Mouse (Mus musculus) liver, embryonic 12.5 days (tissue): ENCODE results near the gene Trub2. TPM values are rescaled to one million over a fixed set of nuclear protein-coding genes. Genes with fewer than 3 reads are reported as not detected.

Experiments used
- ATAC-seq: fragments of 200-750 bp; cut with Nextera tagmentation; 2 replicates; pipeline ENCODE4 v1.8.0; 2017; ENCODE audit warnings: moderate number of reproducible peaks, mild to moderate bottlenecking, moderate library complexity
- H3K27ac ChIP-seq: fragments of 300-500 bp; sonication (generic); 2 replicates; pipeline ENCODE4 v1.5.1; 2016; ENCODE audit warnings: mild to moderate bottlenecking
- H3K27me3 ChIP-seq: fragments of 300-500 bp; sonication (generic); replicated peaks from 2 replicates; pipeline ENCODE4 v1.6.1; 2016; ENCODE audit warnings: mild to moderate bottlenecking, moderate library complexity
- H3K36me3 ChIP-seq: fragments of 300-500 bp; sonication (generic); 2 replicates; pipeline ENCODE4 v1.6.1; 2016; ENCODE audit warnings: mild to moderate bottlenecking, moderate library complexity
- H3K4me1 ChIP-seq: fragments of 300-500 bp; sonication (generic); 2 replicates; pipeline ENCODE4 v1.6.1; 2016
- H3K4me2 ChIP-seq: fragments of 300-500 bp; sonication (generic); 2 replicates; pipeline ENCODE4 v1.6.1; 2016; ENCODE audit warnings: mild to moderate bottlenecking, moderate library complexity
- H3K4me3 ChIP-seq: fragments of 300-500 bp; sonication (generic); 2 replicates; pipeline ENCODE4 v1.5.1; 2016; ENCODE audit warnings: mild to moderate bottlenecking, moderate library complexity
- H3K9ac ChIP-seq: fragments of 300-500 bp; sonication (generic); 2 replicates; pipeline ENCODE4 v1.6.1; 2016; ENCODE audit warnings: mild to moderate bottlenecking, moderate library complexity
- H3K9me3 ChIP-seq: fragments of 300-500 bp; sonication (generic); replicated peaks from 2 replicates; pipeline ENCODE4 v1.6.1; 2016; ENCODE audit warnings: mild to moderate bottlenecking, moderate library complexity
- WGBS: fragments of 180-500 bp; shearing (Covaris S2); methylation state at CpG from one replicate; pipeline ENCODE4 v1.1.7; 2016; ENCODE audit not compliant: insufficient replicate concordance; 5-methylcytosine and 5-hydroxymethylcytosine counted together
- polyA plus RNA-seq: library from polyadenylated mRNA; unstranded; fragments of >200 nt; fragmentation: Nextera tagmentation; extraction: Ambion mirVana; gene quantifications from 2 replicates; pipeline ENCODE4 v1.2.1, GENCODE M21; 2016

Gene Trub2
- polyA plus RNA-seq, 1 experiment from 2014 or later = 27.6 TPM

DNA sequence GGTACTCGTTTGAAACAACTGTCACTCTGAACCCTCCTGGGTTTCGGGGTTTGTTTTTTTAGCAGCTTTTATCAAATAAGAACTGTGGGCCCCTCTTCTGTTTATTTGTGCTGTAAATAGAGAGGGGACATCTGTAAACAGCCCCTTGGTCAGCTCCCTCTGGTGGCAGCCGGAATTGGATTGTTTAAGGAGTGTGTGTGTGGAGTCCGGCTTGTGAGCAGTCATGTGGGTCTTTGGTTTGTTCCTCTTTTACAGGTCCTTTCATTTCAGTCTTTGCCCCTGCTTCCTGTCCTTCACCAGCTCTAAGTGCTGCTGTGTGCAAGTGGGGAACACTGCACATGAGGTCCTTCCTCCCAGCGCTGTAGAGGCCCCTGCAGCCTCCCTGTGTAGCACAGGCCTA is 48.9 kb downstream of the Trub2 start:
- no peak for ATAC-seq
- peaks cover 19% of the 10 kb centered on the region; the same call in 1 of the 2 replicates for H3K4me1 ChIP-seq
- H3K27me3 ChIP-seq = no peaks in the 10 kb centered on the region
- no peak overlapping the region for H3K9ac ChIP-seq
- no peak overlapping the region for H3K4me3 ChIP-seq
- H3K36me3 ChIP-seq = peaks cover 55% of the 10 kb centered on the region
- 32% methylated on average over 5 of the region's 5 CpGs for WGBS
- peak overlapping the region; percentile 59 for H3K27ac ChIP-seq
- H3K4me2 ChIP-seq = no peak overlapping the region
- H3K9me3 ChIP-seq = no peaks in the 10 kb centered on the region

DNA sequence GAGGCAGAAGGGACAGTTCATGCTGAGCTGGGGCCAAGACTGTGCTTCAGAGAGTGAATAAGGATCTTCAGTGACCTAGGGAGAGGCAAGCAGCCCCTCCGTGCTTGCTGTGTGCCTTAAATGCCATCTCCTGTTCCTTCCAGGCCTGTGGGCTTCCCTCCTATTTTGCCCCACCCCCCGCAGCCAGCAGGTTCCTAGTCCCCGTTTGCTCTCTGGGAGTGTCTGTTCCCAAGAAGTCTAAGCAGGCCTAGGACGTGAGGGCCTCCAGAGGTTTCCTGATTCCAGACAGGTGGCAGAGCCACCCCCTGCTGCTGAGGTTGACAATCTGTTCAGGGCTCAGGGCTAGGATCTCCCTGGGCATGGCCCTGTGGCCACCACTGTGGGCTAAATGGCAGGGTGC is 49.5 kb downstream of the Trub2 start:
- Histone ChIP-seq H3K4me3 (no peak overlapping the region), H3K4me2 (no peak overlapping the region), H3K9me3 (no peaks in the 10 kb centered on the region), H3K4me1 (peaks cover 19% of the 10 kb centered on the region; the same call in 1 of the 2 replicates), H3K9ac (no peak overlapping the region), H3K27me3 (no peaks in the 10 kb centered on the region), H3K27ac (peak overlapping the region; percentile 56; the same call in 1 of the 2 replicates), H3K36me3 (peaks cover 61% of the 10 kb centered on the region)
- no peak for ATAC-seq
- WGBS = 78% methylated on average over 4 of the region's 4 CpGs

DNA sequence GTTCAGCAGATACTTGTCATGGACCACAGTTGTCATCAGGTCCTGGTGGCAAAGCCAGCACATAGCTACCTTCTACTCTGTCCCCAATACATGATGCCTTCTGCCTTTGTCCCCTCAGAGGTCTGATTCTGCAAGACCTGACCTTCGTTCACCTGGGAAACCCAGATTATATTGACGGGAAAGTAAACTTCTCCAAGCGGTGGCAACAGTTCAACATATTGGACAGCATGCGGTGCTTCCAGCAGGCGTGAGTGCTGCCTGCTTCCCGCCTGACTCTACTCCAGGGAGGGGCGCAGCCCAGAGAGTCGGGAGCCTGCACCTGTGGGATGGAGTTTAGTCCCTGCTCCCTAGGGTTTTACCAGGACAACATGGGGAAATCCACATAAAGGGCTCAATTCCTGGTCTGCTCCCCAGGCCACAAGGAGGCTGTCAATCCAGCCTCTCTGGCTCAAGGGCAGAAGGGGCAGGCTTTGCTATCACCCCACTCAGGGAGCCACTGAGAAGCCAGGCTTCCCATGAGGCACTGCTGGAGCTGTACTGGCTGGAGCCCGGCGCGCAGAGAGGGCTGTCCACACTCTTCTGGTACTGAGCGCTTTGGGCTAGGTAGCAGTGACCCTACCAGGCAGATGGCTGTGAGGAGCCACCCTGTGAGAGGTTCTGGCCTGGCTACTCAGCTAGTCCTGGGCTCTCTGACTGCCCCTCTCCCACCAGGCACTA is 50.9 kb downstream of the Trub2 start:
- Histone ChIP-seq H3K9me3 (no peaks in the 10 kb centered on the region), H3K4me1 (peaks cover 19% of the 10 kb centered on the region; the same call in 1 of the 2 replicates), H3K4me3 (no peak overlapping the region), H3K27me3 (no peaks in the 10 kb centered on the region), H3K27ac (peak overlapping the region; percentile 9; the same call in 1 of the 2 replicates), H3K9ac (no peak overlapping the region), H3K4me2 (no peak overlapping the region), H3K36me3 (peaks cover 75% of the 10 kb centered on the region)
- WGBS = 78% methylated on average over 12 of the region's 12 CpGs
- no peak for ATAC-seq

DNA sequence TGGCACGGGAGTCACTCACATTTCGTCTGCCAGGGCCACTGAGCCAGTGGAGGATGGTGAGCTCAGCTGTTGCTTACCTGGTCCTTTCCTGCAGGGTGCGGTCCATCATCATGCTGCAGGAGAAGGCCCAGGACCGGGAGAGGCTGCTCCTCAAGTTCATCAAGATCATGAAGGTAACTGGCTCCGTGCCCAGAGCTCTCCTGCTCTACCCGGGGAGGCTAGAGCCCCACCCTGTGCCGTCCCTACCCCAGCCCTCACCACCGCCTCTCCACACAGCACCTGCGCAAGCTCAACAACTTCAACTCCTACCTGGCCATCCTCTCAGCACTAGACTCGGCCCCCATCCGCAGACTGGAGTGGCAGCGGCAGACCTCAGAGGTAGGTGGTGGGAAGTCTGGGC is 52.6 kb downstream of the Trub2 start:
- Histone ChIP-seq H3K4me1 (peaks cover 19% of the 10 kb centered on the region; the same call in 1 of the 2 replicates), H3K4me3 (no peak overlapping the region), H3K27ac (no peak overlapping the region), H3K4me2 (no peak overlapping the region), H3K9ac (no peak overlapping the region), H3K36me3 (peaks cover 90% of the 10 kb centered on the region), H3K27me3 (no peaks in the 10 kb centered on the region), H3K9me3 (no peaks in the 10 kb centered on the region)
- 86% methylated on average over 12 of the region's 12 CpGs for WGBS
- no peak for ATAC-seq

DNA sequence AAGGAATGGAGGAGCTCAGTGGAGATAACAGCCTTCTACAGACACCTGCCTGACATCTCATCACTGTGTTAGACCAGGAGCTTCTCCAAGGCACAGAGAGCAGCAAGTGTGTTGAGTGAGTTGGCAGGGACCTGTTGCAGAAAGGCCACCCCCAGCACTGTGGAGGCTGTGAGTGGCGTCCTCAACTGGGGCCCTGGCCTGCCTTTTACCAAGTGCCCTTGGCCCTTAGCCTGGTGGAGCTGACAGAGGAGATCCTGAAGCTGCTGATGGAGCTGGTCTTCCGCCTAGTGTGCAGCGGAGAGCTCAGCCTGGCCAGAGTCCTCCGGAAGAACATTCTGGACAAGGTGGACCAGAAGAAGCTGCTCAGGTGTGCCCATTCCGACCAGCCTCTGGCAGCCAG is 55.0 kb downstream of the Trub2 start:
- 0 out of 2 replicates have a peak, but pooled peaks cover 8% of the 10 kb centered on the region for H3K4me1 ChIP-seq
- H3K4me2 ChIP-seq = no peak overlapping the region
- no peak overlapping the region for H3K4me3 ChIP-seq
- H3K9ac ChIP-seq = no peak overlapping the region
- ATAC-seq = no peak
- WGBS = 84% methylated on average over 5 of the region's 5 CpGs
- H3K27ac ChIP-seq = no peak overlapping the region
- H3K27me3 ChIP-seq = no peaks in the 10 kb centered on the region
- no peaks in the 10 kb centered on the region for H3K9me3 ChIP-seq
- peaks cover 98% of the 10 kb centered on the region for H3K36me3 ChIP-seq

DNA sequence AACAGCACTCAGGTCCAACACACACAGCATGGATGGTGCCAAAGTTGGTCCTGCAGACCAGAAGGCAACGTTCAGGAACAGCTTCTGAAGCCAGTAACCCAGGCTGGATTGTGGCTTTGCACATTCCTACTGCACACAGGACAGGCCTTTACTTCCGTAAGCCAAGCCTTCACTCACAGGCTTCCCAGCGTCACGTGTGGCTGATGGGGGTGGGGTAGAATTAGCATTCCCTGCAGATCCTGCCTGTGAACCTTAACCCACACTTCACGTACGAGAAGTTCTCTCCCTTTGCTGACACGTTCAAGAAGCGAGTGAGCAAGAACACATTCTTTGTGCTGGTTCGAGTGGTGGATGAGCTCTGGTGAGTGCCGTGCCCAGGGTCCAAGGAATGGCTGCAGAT is 55.7 kb downstream of the Trub2 start:
- Histone ChIP-seq H3K9me3 (no peaks in the 10 kb centered on the region), H3K4me1 (0 out of 2 replicates have a peak, but pooled peaks cover 3% of the 10 kb centered on the region), H3K4me2 (no peak overlapping the region), H3K27me3 (no peaks in the 10 kb centered on the region), H3K36me3 (peaks cover 98% of the 10 kb centered on the region), H3K27ac (no peak overlapping the region), H3K9ac (no peak overlapping the region), H3K4me3 (no peak overlapping the region)
- ATAC-seq = no peak
- WGBS = 87% methylated on average over 10 of the region's 10 CpGs

DNA sequence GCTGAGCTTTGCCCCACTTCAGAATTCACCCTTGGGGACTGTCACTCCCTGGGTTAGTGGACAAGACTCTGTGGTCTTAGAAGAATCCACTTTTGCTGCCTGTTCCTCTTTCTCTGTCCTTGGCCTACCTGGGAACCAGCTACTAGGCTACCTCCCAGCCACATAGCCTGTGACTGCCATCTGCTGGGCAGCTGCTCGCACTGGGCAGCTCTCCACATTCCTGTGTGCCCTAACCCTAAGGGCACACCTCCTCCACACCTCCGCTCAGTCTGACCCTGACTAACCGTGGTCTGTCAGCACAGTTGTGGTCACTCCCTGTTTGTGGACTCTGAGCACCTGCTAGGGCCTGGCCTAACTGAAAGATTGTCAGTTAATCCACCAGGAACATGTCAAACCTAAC is 56.8 kb downstream of the Trub2 start:
- Histone ChIP-seq H3K27me3 (no peaks in the 10 kb centered on the region), H3K27ac (no peak overlapping the region), H3K9me3 (no peaks in the 10 kb centered on the region), H3K9ac (no peak overlapping the region), H3K4me3 (no peak overlapping the region), H3K4me1 (0 out of 2 replicates have a peak, but pooled peaks cover 3% of the 10 kb centered on the region), H3K36me3 (peaks cover 98% of the 10 kb centered on the region), H3K4me2 (no peak overlapping the region)
- WGBS = 53% methylated on average over 3 of the region's 3 CpGs
- ATAC-seq = peak; percentile 42

DNA sequence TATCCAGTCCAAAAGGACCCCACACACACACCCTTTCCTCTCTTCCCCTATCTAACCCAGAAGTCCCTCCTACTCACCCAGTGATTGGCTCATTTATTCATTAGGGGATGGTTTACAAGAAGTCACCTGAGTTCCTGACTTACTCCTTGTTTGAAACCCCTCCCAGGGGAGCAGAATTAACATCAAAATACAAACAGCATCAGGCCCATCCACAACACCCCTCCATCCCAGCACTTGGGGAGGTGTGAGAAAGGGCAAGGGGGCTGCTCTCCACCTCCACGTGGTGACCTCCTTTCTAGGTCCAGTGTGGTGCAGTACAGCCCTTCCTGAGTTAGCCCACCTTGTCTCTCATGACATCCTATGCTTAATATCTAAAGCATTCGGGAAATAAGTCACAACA is 58.8 kb downstream of the Trub2 start:
- Histone ChIP-seq H3K9ac (no peak overlapping the region), H3K4me1 (peaks cover 12% of the 10 kb centered on the region), H3K36me3 (peaks cover 98% of the 10 kb centered on the region), H3K27me3 (no peaks in the 10 kb centered on the region), H3K4me2 (no peak overlapping the region), H3K9me3 (no peaks in the 10 kb centered on the region), H3K27ac (no peak overlapping the region), H3K4me3 (no peak overlapping the region)
- 47% methylated on average over 2 of the region's 2 CpGs for WGBS
- ATAC-seq = no peak

DNA sequence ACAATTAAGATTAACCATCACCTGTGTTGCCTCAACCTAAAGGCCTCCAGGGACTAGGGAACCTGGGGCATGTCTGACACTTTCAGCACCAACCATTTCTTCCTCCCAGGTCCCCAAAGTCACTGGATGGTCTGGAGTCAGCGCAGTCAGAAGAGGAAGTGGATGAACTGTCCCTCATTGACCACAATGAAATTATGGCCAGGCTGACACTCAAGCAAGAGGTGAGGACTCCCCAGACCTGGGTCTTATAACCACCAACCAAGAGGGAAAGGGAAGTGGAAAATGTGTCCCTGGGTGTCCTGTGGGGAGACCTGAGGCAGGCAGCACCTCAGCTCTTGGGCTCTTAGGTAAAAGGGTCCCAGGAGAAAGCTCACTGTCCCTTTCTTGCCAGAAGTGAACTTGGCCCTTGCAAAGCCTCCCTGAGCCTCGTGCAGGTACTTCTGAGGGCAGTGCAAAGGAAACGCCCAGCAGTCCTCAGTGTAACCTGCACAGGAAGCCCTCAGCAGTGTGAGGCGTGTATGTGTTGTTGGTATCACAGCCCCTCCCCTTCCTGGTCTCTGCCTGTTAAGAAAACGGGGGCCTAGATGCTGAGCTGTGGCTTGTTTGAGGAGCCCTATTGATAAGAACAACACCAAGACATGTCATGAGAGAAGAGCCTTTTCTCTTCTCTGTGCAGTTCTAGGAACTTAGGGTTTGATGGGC is 63.5 kb downstream of the Trub2 start:
- WGBS = 23% methylated on average over 5 of the region's 5 CpGs
- Histone ChIP-seq H3K27me3 (no peaks in the 10 kb centered on the region), H3K36me3 (peaks cover 97% of the 10 kb centered on the region), H3K4me1 (peaks cover 27% of the 10 kb centered on the region), H3K9me3 (no peaks in the 10 kb centered on the region), H3K9ac (no peak overlapping the region), H3K4me3 (no peak overlapping the region), H3K27ac (no peak overlapping the region), H3K4me2 (no peak overlapping the region)
- no peak for ATAC-seq

DNA sequence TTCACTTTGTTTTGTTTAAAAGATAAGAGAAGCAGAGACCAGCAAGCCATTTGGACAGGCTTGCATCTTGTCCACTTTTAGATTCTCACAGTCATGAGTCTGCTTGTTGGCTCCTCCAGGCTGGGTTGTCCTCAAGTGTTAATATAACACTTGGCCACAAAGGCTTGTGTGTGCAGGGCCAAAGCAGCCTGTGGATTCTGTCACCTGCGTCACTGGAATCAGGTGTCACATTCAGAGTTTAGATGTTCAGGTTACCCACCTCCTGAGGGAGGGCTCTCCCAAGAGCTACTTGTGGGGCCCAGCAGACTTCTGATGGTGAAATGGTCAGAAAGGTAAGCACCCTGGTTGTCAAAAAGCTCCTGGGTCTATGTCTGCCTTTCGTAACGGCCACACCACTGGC is 65.2 kb downstream of the Trub2 start:
- Histone ChIP-seq H3K4me1 (peaks cover 27% of the 10 kb centered on the region), H3K4me2 (no peak overlapping the region), H3K27ac (no peak overlapping the region), H3K4me3 (no peak overlapping the region), H3K36me3 (peaks cover 97% of the 10 kb centered on the region), H3K27me3 (no peaks in the 10 kb centered on the region), H3K9me3 (no peaks in the 10 kb centered on the region), H3K9ac (no peak overlapping the region)
- WGBS = 85% methylated on average over 3 of the region's 3 CpGs
- ATAC-seq = no peak

DNA sequence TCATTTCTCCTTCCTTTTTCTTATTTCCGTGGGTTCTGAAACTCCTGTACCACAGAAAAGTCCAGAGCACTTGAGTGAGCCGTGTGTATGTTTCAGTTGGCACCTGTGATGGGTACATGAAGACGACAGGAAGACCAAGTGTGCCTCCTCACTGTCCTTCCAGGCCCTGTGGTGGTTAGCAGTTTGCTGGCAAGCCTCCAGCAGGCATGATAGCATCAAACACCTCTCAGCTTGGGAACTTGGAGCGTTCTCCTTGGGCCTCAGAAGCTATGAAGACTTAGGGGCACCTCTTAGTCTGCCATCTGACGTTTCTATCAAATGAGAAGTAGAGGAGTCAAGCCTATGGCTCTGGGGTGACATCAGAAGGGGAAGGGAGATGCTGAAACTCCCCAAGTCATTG is 69.7 kb downstream of the Trub2 start:
- ATAC-seq = no peak
- Histone ChIP-seq H3K36me3 (peaks cover 92% of the 10 kb centered on the region), H3K4me1 (peaks cover 16% of the 10 kb centered on the region)

DNA sequence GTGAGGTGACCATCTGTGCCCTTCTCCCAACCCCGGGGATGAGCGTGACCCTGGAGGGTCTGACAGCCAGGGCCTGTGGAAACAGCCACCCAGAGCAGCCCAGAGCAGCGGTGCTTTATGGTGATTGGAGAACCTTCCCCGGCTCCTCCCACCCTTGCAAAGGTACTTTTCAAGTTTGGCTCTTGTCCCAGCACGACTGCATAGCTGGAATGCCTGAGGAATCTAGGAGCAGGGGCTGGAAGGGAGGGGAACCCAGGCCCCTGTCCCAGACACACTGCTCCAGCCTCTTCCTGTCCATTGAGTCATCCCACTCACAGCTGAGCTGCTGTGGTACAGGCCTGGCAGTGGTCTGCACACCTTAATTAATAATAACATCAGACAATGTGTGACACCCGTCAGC is 71.6 kb downstream of the Trub2 start:
- Histone ChIP-seq H3K27ac (peak overlapping the region; percentile 48), H3K9me3 (no peaks in the 10 kb centered on the region), H3K4me3 (no peak overlapping the region), H3K9ac (no peak overlapping the region), H3K36me3 (peaks cover 91% of the 10 kb centered on the region), H3K4me2 (no peak overlapping the region), H3K27me3 (no peaks in the 10 kb centered on the region), H3K4me1 (0 out of 2 replicates have a peak, but pooled peaks cover 3% of the 10 kb centered on the region)
- ATAC-seq = no peak
- WGBS = 59% methylated on average over 6 of the region's 6 CpGs

More for the DNA sequence above, 69.7 kb downstream of the Trub2 start:
- Histone ChIP-seq H3K4me2 (no peak overlapping the region), H3K27ac (no peak overlapping the region), H3K9ac (no peak overlapping the region), H3K9me3 (no peaks in the 10 kb centered on the region), H3K27me3 (no peaks in the 10 kb centered on the region), H3K4me3 (no peak overlapping the region)
- 67% methylated on average over 5 of the region's 5 CpGs for WGBS
